Mouse (Mus musculus): Measurements from ENCODE around the gene Tesc. TPM values are rescaled to one million over a fixed set of nuclear protein-coding genes. Genes with fewer than 3 reads are reported as not detected.

Gene Tesc
- polyA plus RNA-seq, 1 experiment from 2014 or later, result 14.5 TPM

GRCm38 (mm10) chr5:118064284-118064901, 36.9 kb downstream of the Tesc start:
- no peak overlapping the region for H3K4me2 ChIP-seq (ENCODE audit: low read length)
- no peak overlapping the region for H3K4me3 ChIP-seq (ENCODE audit: control insufficient read depth in 1 of 2, insufficient read depth in 1 of 2, low read depth in 1 of 2, low read length in 2 of 2)
- H3K27ac ChIP-seq (replicated peaks in 1 of 2; ENCODE audit: control insufficient read depth in 1 of 2, insufficient read depth in 1 of 2, low read depth in 2 of 2, low read length in 2 of 2), result no peak overlapping the region
- no peaks in the 10 kb centered on the region for H3K27me3 ChIP-seq (ENCODE audit: control insufficient read depth, insufficient read depth, low read length)
- H3K9me3 ChIP-seq (ENCODE audit: control insufficient read depth, low read length), result no peaks in the 10 kb centered on the region
- WGBS, result 77% methylated on average over 10 of the region's 10 CpGs
- peaks cover 24 to 31% of the 10 kb centered on the region in 2 experiments for H3K4me1 ChIP-seq (ENCODE audit: control insufficient read depth in 2 of 2, insufficient read depth in 2 of 2, low read length in 2 of 2)
- peaks cover 41% of the 10 kb centered on the region for H3K36me3 ChIP-seq (ENCODE audit: control insufficient read depth, insufficient read depth, low read length)
- ATAC-seq (ENCODE audit: insufficient number of reproducible peaks, insufficient read depth, low FRiP score, low read depth), result no peak
- H3K9ac ChIP-seq (ENCODE audit: low read length), result no peak overlapping the region

DNA sequence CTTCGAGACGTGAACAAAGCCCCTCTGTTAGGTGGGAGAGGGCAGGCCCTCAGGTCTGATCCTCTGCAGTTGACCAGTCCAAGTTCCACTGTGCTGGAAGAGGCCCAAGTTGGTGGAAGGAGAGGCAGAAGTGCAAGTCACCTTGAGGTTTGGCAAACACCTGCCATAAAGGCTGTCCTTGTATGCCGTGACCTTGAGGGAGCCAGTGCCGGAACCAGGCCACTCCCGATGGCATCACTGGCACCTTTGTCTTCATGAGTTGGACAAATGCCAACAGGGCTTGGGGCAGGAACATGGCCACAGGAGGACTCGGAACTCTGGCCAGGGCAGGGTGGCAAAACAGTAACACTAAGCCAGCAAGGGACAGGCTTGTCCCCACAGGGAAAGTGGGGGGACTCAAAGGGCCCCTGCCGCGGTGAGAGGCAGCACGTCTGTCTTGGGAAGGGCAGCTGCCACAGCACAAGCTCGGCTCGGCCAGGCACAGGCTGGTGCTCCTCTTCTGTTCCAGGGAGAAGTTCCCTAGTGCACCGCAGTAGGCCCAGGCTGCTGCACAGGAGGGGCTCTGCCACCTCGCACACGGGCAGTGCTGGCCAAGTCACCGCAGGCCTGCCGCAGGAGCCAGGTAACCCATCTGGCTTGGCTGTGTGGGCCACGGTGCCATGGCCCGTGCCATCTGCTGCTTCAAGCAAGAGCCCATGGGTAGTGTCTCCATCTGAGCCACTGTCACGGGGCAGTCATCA, 38.1 kb downstream of the Tesc start:
- H3K27me3 ChIP-seq (ENCODE audit: control insufficient read depth, insufficient read depth, low read length), result no peaks in the 10 kb centered on the region
- H3K9me3 ChIP-seq (ENCODE audit: control insufficient read depth, low read length), result no peaks in the 10 kb centered on the region
- H3K9ac ChIP-seq (ENCODE audit: low read length), result peak overlapping the region; percentile 21; the same call in 1 of the 2 replicates
- peaks cover 53% of the 10 kb centered on the region for H3K36me3 ChIP-seq (ENCODE audit: control insufficient read depth, insufficient read depth, low read length)
- no peak overlapping the region for H3K4me2 ChIP-seq (ENCODE audit: low read length)
- peak overlapping the region in 1 of 2 experiments; percentile 28; a peak in 2 of 4 replicates for H3K27ac ChIP-seq (replicated peaks in 1 of 2; ENCODE audit: control insufficient read depth in 1 of 2, insufficient read depth in 1 of 2, low read depth in 2 of 2, low read length in 2 of 2)
- peaks cover 24 to 31% of the 10 kb centered on the region in 2 experiments for H3K4me1 ChIP-seq (ENCODE audit: control insufficient read depth in 2 of 2, insufficient read depth in 2 of 2, low read length in 2 of 2)
- H3K4me3 ChIP-seq (ENCODE audit: control insufficient read depth in 1 of 2, insufficient read depth in 1 of 2, low read depth in 1 of 2, low read length in 2 of 2), result no peak overlapping the region
- ATAC-seq (ENCODE audit: insufficient number of reproducible peaks, insufficient read depth, low FRiP score, low read depth), result no peak
- WGBS, result 73% methylated on average over 19 of the region's 19 CpGs

GRCm38 (mm10) chr5:118066828-118067227, 39.3 kb downstream of the Tesc start:
- no peaks in the 10 kb centered on the region for H3K27me3 ChIP-seq (ENCODE audit: control insufficient read depth, insufficient read depth, low read length)
- peaks cover 58% of the 10 kb centered on the region for H3K36me3 ChIP-seq (ENCODE audit: control insufficient read depth, insufficient read depth, low read length)
- H3K9me3 ChIP-seq (ENCODE audit: control insufficient read depth, low read length), result no peaks in the 10 kb centered on the region
- WGBS, result 63% methylated on average over 5 of the region's 5 CpGs
- no peak overlapping the region; the same call in 1 of the 2 replicates for H3K9ac ChIP-seq (ENCODE audit: low read length)
- H3K4me1 ChIP-seq (ENCODE audit: control insufficient read depth in 2 of 2, insufficient read depth in 2 of 2, low read length in 2 of 2), result peaks cover 24 to 31% of the 10 kb centered on the region in 2 experiments
- no peak overlapping the region for H3K4me3 ChIP-seq (ENCODE audit: control insufficient read depth in 1 of 2, insufficient read depth in 1 of 2, low read depth in 1 of 2, low read length in 2 of 2)
- no peak overlapping the region for H3K4me2 ChIP-seq (ENCODE audit: low read length)
- no peak overlapping the region for H3K27ac ChIP-seq (replicated peaks in 1 of 2; ENCODE audit: control insufficient read depth in 1 of 2, insufficient read depth in 1 of 2, low read depth in 2 of 2, low read length in 2 of 2)
- no peak for ATAC-seq (ENCODE audit: insufficient number of reproducible peaks, insufficient read depth, low FRiP score, low read depth)

DNA sequence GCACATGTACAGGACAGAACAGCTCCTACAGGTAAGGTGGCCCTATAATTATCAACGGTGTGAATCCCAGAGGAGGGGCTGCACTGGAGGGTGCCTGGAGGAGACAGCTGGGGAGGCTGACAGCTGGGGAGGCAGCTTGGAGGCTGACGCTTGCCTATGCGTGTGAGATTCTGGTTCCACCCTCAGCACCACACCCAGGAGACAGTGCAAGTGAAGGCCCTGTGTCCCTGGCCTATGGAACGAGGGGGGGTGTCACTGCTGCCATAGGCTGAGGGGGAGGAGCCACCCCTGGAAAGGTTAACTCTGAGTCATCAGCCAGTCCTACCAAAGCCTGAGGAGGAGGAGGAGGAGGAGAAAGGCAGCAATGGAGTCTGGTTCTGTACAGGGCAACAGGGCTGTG, 40.0 kb downstream of the Tesc start:
- no peaks in the 10 kb centered on the region for H3K9me3 ChIP-seq (ENCODE audit: control insufficient read depth, low read length)
- peaks cover 66% of the 10 kb centered on the region for H3K36me3 ChIP-seq (ENCODE audit: control insufficient read depth, insufficient read depth, low read length)
- H3K9ac ChIP-seq (ENCODE audit: low read length), result no peak overlapping the region
- peaks cover 24 to 31% of the 10 kb centered on the region in 2 experiments for H3K4me1 ChIP-seq (ENCODE audit: control insufficient read depth in 2 of 2, insufficient read depth in 2 of 2, low read length in 2 of 2)
- no peak overlapping the region for H3K4me2 ChIP-seq (ENCODE audit: low read length)
- ATAC-seq (ENCODE audit: insufficient number of reproducible peaks, insufficient read depth, low FRiP score, low read depth), result 0 out of 2 replicates have a peak, but pooled peaks have one; percentile 2
- H3K27me3 ChIP-seq (ENCODE audit: control insufficient read depth, insufficient read depth, low read length), result no peaks in the 10 kb centered on the region
- no peak overlapping the region for H3K4me3 ChIP-seq (ENCODE audit: control insufficient read depth in 1 of 2, insufficient read depth in 1 of 2, low read depth in 1 of 2, low read length in 2 of 2)
- peak overlapping the region; percentile 7 to 45 for H3K27ac ChIP-seq (replicated peaks in 1 of 2; ENCODE audit: control insufficient read depth in 1 of 2, insufficient read depth in 1 of 2, low read depth in 2 of 2, low read length in 2 of 2)
- WGBS, result 49% methylated on average over 4 of the region's 4 CpGs

GRCm38 (mm10) chr5:118067984-118068494, 40.5 kb downstream of the Tesc start:
- Histone ChIP-seq H3K27me3 (ENCODE audit: control insufficient read depth, insufficient read depth, low read length) (no peaks in the 10 kb centered on the region), H3K4me2 (ENCODE audit: low read length) (no peak overlapping the region), H3K27ac (replicated peaks in 1 of 2; ENCODE audit: control insufficient read depth in 1 of 2, insufficient read depth in 1 of 2, low read depth in 2 of 2, low read length in 2 of 2) (peak overlapping the region; percentile 7 to 45), H3K36me3 (ENCODE audit: control insufficient read depth, insufficient read depth, low read length) (peaks cover 70% of the 10 kb centered on the region), H3K4me1 (ENCODE audit: control insufficient read depth in 2 of 2, insufficient read depth in 2 of 2, low read length in 2 of 2) (peaks cover 24 to 31% of the 10 kb centered on the region in 2 experiments), H3K4me3 (ENCODE audit: control insufficient read depth in 1 of 2, insufficient read depth in 1 of 2, low read depth in 1 of 2, low read length in 2 of 2) (no peak overlapping the region), H3K9me3 (ENCODE audit: control insufficient read depth, low read length) (no peaks in the 10 kb centered on the region), H3K9ac (ENCODE audit: low read length) (no peak overlapping the region)
- peak; percentile 16; the same call in 1 of the 2 replicates for ATAC-seq (ENCODE audit: insufficient number of reproducible peaks, insufficient read depth, low FRiP score, low read depth)
- WGBS, result 28% methylated on average over 9 of the region's 9 CpGs

- Histone ChIP-seq H3K4me1 (ENCODE audit: control insufficient read depth in 2 of 2, insufficient read depth in 2 of 2, low read length in 2 of 2) (peaks cover 24 to 31% of the 10 kb centered on the region in 2 experiments), H3K9me3 (ENCODE audit: control insufficient read depth, low read length) (no peaks in the 10 kb centered on the region), H3K4me3 (ENCODE audit: control insufficient read depth in 1 of 2, insufficient read depth in 1 of 2, low read depth in 1 of 2, low read length in 2 of 2) (no peak overlapping the region), H3K36me3 (ENCODE audit: control insufficient read depth, insufficient read depth, low read length) (peaks cover 77% of the 10 kb centered on the region), H3K9ac (ENCODE audit: low read length) (no peak overlapping the region; the same call in 1 of the 2 replicates), H3K4me2 (ENCODE audit: low read length) (no peak overlapping the region), H3K27me3 (ENCODE audit: control insufficient read depth, insufficient read depth, low read length) (no peaks in the 10 kb centered on the region), H3K27ac (replicated peaks in 1 of 2; ENCODE audit: control insufficient read depth in 1 of 2, insufficient read depth in 1 of 2, low read depth in 2 of 2, low read length in 2 of 2) (no peak overlapping the region)
- ATAC-seq (ENCODE audit: insufficient number of reproducible peaks, insufficient read depth, low FRiP score, low read depth), result no peak; the same call in 1 of the 2 replicates
- 35% methylated on average over 9 of the region's 9 CpGs for WGBS
Measured at GRCm38 (mm10) chr5:118069315-118069714, 41.8 kb downstream of the Tesc start.

DNA sequence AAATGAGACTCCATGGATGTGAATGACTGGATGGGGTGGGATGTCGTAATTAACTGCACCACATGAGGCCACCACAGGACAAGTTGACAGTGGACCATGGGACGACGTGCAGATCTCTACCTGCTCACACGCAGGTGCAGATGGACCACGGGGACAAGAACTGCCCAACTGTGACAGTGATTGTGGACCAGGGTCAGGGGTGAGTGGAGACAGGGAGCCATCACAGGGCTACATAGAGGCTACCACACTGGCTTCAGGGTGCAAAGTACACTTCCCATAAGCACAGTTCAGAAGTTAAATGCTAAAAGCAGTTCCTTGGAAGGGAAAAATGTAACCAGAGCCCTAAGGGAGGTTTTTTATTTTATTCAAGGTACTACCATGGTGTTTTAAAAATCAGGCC, 44.2 kb downstream of the Tesc start:
- Histone ChIP-seq H3K27me3 (ENCODE audit: control insufficient read depth, insufficient read depth, low read length) (no peaks in the 10 kb centered on the region), H3K36me3 (ENCODE audit: control insufficient read depth, insufficient read depth, low read length) (peaks cover 76% of the 10 kb centered on the region), H3K4me1 (ENCODE audit: control insufficient read depth in 2 of 2, insufficient read depth in 2 of 2, low read length in 2 of 2) (peaks cover 19 to 26% of the 10 kb centered on the region in 2 experiments), H3K9me3 (ENCODE audit: control insufficient read depth, low read length) (no peaks in the 10 kb centered on the region), H3K9ac (ENCODE audit: low read length) (no peak overlapping the region), H3K4me2 (ENCODE audit: low read length) (no peak overlapping the region), H3K27ac (replicated peaks in 1 of 2; ENCODE audit: control insufficient read depth in 1 of 2, insufficient read depth in 1 of 2, low read depth in 2 of 2, low read length in 2 of 2) (no peak overlapping the region), H3K4me3 (ENCODE audit: control insufficient read depth in 1 of 2, insufficient read depth in 1 of 2, low read depth in 1 of 2, low read length in 2 of 2) (no peak overlapping the region)
- WGBS, result 78% methylated on average over 5 of the region's 5 CpGs
- no peak for ATAC-seq (ENCODE audit: insufficient number of reproducible peaks, insufficient read depth, low FRiP score, low read depth)
